Comparison of ENCODE assay signal across 30 mouse cellular contexts in genomic region chr12:100428183-100428582, GRCm38 (mm10).
DNase-seq lines count a peak whose midpoint lies in the region; ATAC-seq and TF ChIP-seq lines count a peak whose summit lies in the region.
"Had no signal": no experiment of that assay in that cellular context is flagged by ENCODE, and none has a peak within 500 bp of the region (broad histone marks: within the 10 kb centered on the region; RNA-seq: fewer than 3 reads in every experiment).

No protein-coding gene starts in this region.

- TF ChIP-seq EP300 in CH12.LX (IDR thresholded peaks at IDR 0.05; ENCODE audit: low read length) (no peak), MEL (IDR thresholded peaks at IDR 0.05; ENCODE audit: low read depth in 1 of 2, low read length in 2 of 2) (no peak)

- 0 out of 2 replicates have a peak, but pooled peaks have one; percentile 55 for ATAC-seq in megakaryocyte progenitor cell, adult 5-6 weeks (replicated peaks; ENCODE audit: poor library complexity)
- no peak for ATAC-seq in hindbrain, embryonic 11.5 days (ENCODE audit: low FRiP score)
- ATAC-seq: CD4-positive, CD25-positive, alpha-beta regulatory T cell, adult 4 months; forebrain, embryonic 15.5 days; hindbrain, postnatal 0 days; inflammation-experienced regulatory T-cells, adult 6 months; Patski had no signal

- peak; percentile 18 for TF ChIP-seq RAD21 in CH12.LX (IDR thresholded peaks at IDR 0.05; ENCODE audit: low read depth, low read length)
- TF ChIP-seq RAD21 in MEL (IDR thresholded peaks at IDR 0.05; ENCODE audit: low read depth, low read length) = no peak

- H3K9ac ChIP-seq in CH12.LX (ENCODE audit: insufficient read depth, low read depth) (no peak overlapping the region), MEL (ENCODE audit: control insufficient read depth, low read depth, low read length, poor library complexity, severe bottlenecking) (no peak overlapping the region)
- no peak overlapping the region for H3K9ac ChIP-seq in hindbrain, embryonic 11.5 days (ENCODE audit: low read depth, low read length)
- H3K9ac ChIP-seq: embryonic facial prominence, embryonic 13.5 days; forebrain, embryonic 12.5 days; forebrain, embryonic 15.5 days; heart, embryonic 15.5 days; hindbrain, embryonic 14.5 days had no signal

- in situ Hi-C loops in CH12.LX (cut with MboI; ENCODE audit: low pct_ligation_motif_present, low pct_unique_long_range_greater_than_20kb, low sequenced_read_pairs) = loop anchor here (10.0 kb wide), 1 partner anchor 263 kb away; no protein-coding TSS in a partner anchor

- H3K4me1 ChIP-seq in CH12.LX (ENCODE audit: control insufficient read depth in 1 of 2, insufficient read depth in 2 of 2) (peaks cover 3 to 11% of the 10 kb centered on the region in 2 experiments), MEL (ENCODE audit: control insufficient read depth in 1 of 2, insufficient read depth in 2 of 2, low read length in 2 of 2) (no peaks in the 10 kb centered on the region)
- no peaks in the 10 kb centered on the region for H3K4me1 ChIP-seq in hindbrain, embryonic 11.5 days (replicated peaks; ENCODE audit: control insufficient read depth, insufficient read depth, low read length)
- H3K4me1 ChIP-seq: forebrain, embryonic 12.5 days; heart, embryonic 15.5 days had no signal

- H3K36me3 ChIP-seq in CH12.LX (replicated peaks in 1 of 2; ENCODE audit: control insufficient read depth in 1 of 2, insufficient read depth in 1 of 2, low read length in 1 of 2) (peaks cover 0 to 18% of the 10 kb centered on the region in 2 experiments), MEL (ENCODE audit: control insufficient read depth in 1 of 2, insufficient read depth in 2 of 2, low read length in 2 of 2) (no peaks in the 10 kb centered on the region)
- H3K36me3 ChIP-seq in hindbrain, embryonic 11.5 days (ENCODE audit: control insufficient read depth, insufficient read depth, low read length) = no peaks in the 10 kb centered on the region
- H3K36me3 ChIP-seq: embryonic facial prominence, embryonic 10.5 days; embryonic facial prominence, embryonic 13.5 days; forebrain, embryonic 12.5 days; forebrain, embryonic 15.5 days; heart, embryonic 15.5 days; hindbrain, embryonic 10.5 days had no signal

- no peaks in the 10 kb centered on the region for H3K79me2 ChIP-seq in CH12.LX (replicated peaks; ENCODE audit: control insufficient read depth, extremely low read depth, insufficient read depth, poor library complexity, severe bottlenecking)
- no peaks in the 10 kb centered on the region for H3K79me2 ChIP-seq in MEL (ENCODE audit: control insufficient read depth, insufficient read depth, low read length, poor library complexity)

- 92% methylated on average over 4 of the region's 4 CpGs for WGBS in hindbrain, embryonic 11.5 days

- TF ChIP-seq POLR2A in CH12.LX (IDR thresholded peaks at IDR 0.05; ENCODE audit: low read depth, low read length) (no peak), MEL (IDR thresholded peaks at IDR 0.05; ENCODE audit: control insufficient read depth in 1 of 2, insufficient read depth in 1 of 2, low read depth in 1 of 2, low read length in 2 of 2, poor library complexity in 1 of 2) (no peak)

- H3K27me3 ChIP-seq in CH12.LX (replicated peaks) (no peaks in the 10 kb centered on the region), MEL (ENCODE audit: control insufficient read depth in 1 of 2, insufficient read depth in 2 of 2, low read length in 2 of 2) (no peaks in the 10 kb centered on the region)
- no peaks in the 10 kb centered on the region for H3K27me3 ChIP-seq in hindbrain, embryonic 11.5 days (ENCODE audit: control insufficient read depth, insufficient read depth, low read length)
- H3K27me3 ChIP-seq: embryonic facial prominence, embryonic 13.5 days; forebrain, embryonic 12.5 days; forebrain, embryonic 15.5 days; heart, embryonic 15.5 days; Patski had no signal

- no peak for DNase-seq in layer of hippocampus, adult 2 months (ENCODE audit: low spot score in 2 of 2)
- DNase-seq in layer of hippocampus, adult 11-12 months (ENCODE audit: low spot score) = no peak
- DNase-seq in CH12.LX (ENCODE audit: extremely low read depth) = no peak
- peak; percentile 15 for DNase-seq in MEL (ENCODE audit: low read depth, low spot score)
- DNase-seq in adrenal gland, adult 2 months = no peak
- no peak for DNase-seq in hindbrain, embryonic 11.5 days (ENCODE audit: low spot score)
- no peak for DNase-seq in ovary, postnatal 36 days (ENCODE audit: low spot score)
- DNase-seq: adrenal gland, adult 8-10 months; adrenal gland, postnatal 25 days; cerebellum, adult 11-12 months; cerebellum, adult 8-10 months; cerebellum, postnatal 10 days; embryo, embryonic 11 days; gastrocnemius, postnatal 36 days; heart, postnatal 10 days; heart, postnatal 36 days had no signal

- no peak overlapping the region for H3K4me3 ChIP-seq in layer of hippocampus, adult 2 months
- H3K4me3 ChIP-seq in CH12.LX (replicated peaks in 1 of 3; ENCODE audit: low read depth in 2 of 3, low read length in 2 of 3, poor library complexity in 1 of 3) (no peak overlapping the region), MEL (ENCODE audit: control insufficient read depth in 1 of 2, insufficient read depth in 1 of 2, low read depth in 2 of 2, low read length in 2 of 2) (no peak overlapping the region)
- H3K4me3 ChIP-seq in hindbrain, embryonic 11.5 days (ENCODE audit: low read depth, low read length) = no peak overlapping the region
- H3K4me3 ChIP-seq: embryonic facial prominence, embryonic 10.5 days; embryonic facial prominence, embryonic 13.5 days; erythroblast, embryonic 14.5 days; forebrain, embryonic 12.5 days; forebrain, embryonic 15.5 days; heart, embryonic 15.5 days; hindbrain, embryonic 10.5 days had no signal

- H3K27ac ChIP-seq in layer of hippocampus, adult 2 months = peak overlapping the region; percentile 81; the same call in 1 of the 2 replicates
- H3K27ac ChIP-seq in CH12.LX (ENCODE audit: insufficient read depth, low read depth) (no peak overlapping the region), MEL (ENCODE audit: control insufficient read depth, low read depth, low read length) (no peak overlapping the region)
- no peak overlapping the region for H3K27ac ChIP-seq in hindbrain, embryonic 11.5 days (ENCODE audit: low read depth, low read length)
- H3K27ac ChIP-seq: embryonic facial prominence, embryonic 10.5 days; embryonic facial prominence, embryonic 13.5 days; forebrain, embryonic 12.5 days; forebrain, embryonic 15.5 days; heart, embryonic 15.5 days; hindbrain, embryonic 10.5 days; hindbrain, embryonic 14.5 days; hindbrain, postnatal 0 days had no signal

- dilution Hi-C loops in CH12.LX (cut with MboI; ENCODE audit: extremely low pct_ligation_motif_present, extremely low pct_unique_long_range_greater_than_20kb, low sequenced_read_pairs) = no loop called here

- no peak overlapping the region for H3K4me2 ChIP-seq in CH12.LX (ENCODE audit: insufficient read depth, low read depth, poor library complexity, severe bottlenecking)
- no peak overlapping the region for H3K4me2 ChIP-seq in hindbrain, embryonic 11.5 days (replicated peaks; ENCODE audit: low read depth, low read length)
- H3K4me2 ChIP-seq: embryonic facial prominence, embryonic 13.5 days; forebrain, embryonic 12.5 days; forebrain, embryonic 15.5 days; heart, embryonic 11.5 days; heart, embryonic 15.5 days; hindbrain, embryonic 14.5 days had no signal

- H3K9me3 ChIP-seq in CH12.LX (replicated peaks; ENCODE audit: low read length) (no peaks in the 10 kb centered on the region), MEL (replicated peaks; ENCODE audit: insufficient read depth, low read length) (no peaks in the 10 kb centered on the region)
- no peaks in the 10 kb centered on the region for H3K9me3 ChIP-seq in hindbrain, embryonic 11.5 days (ENCODE audit: control insufficient read depth, low read length)
- H3K9me3 ChIP-seq: embryonic facial prominence, embryonic 10.5 days; embryonic facial prominence, embryonic 13.5 days; forebrain, embryonic 12.5 days; forebrain, embryonic 15.5 days; heart, embryonic 15.5 days; hindbrain, embryonic 10.5 days had no signal

- TF ChIP-seq CTCF in layer of hippocampus, adult 2 months (conservative IDR thresholded peaks at IDR 0.05) = no peak; the same call in 1 of the 2 replicates
- TF ChIP-seq CTCF in CH12.LX (conservative IDR thresholded peaks at IDR 0.05 in 1 of 2, IDR thresholded peaks at IDR 0.05 in 1 of 2; ENCODE audit: low read depth in 2 of 2, low read length in 2 of 2) (peak in 1 of 2 experiments; percentile 39; a peak in 2 of 4 replicates), MEL (IDR thresholded peaks at IDR 0.05 in 2 of 3, conservative IDR thresholded peaks at IDR 0.05 in 1 of 3; ENCODE audit: control insufficient read depth in 1 of 3, insufficient read depth in 1 of 3, low read depth in 2 of 3, low read length in 3 of 3, poor library complexity in 1 of 3, severe bottlenecking in 1 of 3) (peak in 2 of 3 experiments; percentile 15 to 22; a peak in 1 of 6 replicates)

TF ChIP-seq in CH12.LX, 34 proteins besides CTCF, POLR2A, EP300 and RAD21:
- TF ChIP-seq ZC3H11A (IDR thresholded peaks at IDR 0.05; ENCODE audit: low read depth, low read length) = no peak
- TF ChIP-seq SMC3 (IDR thresholded peaks at IDR 0.05; ENCODE audit: low read depth, low read length) = peak; percentile 33
- TF ChIP-seq UBTF (IDR thresholded peaks at IDR 0.05; ENCODE audit: low read depth, low read length) = no peak
- no peak for TF ChIP-seq NELFE (IDR thresholded peaks at IDR 0.05; ENCODE audit: low read depth, low read length)
- TF ChIP-seq MAFK (IDR thresholded peaks at IDR 0.05; ENCODE audit: insufficient replicate concordance, low read length) = no peak
TF ChIP-seq in CH12.LX: peak in this region for 1.

TF ChIP-seq in MEL, 35 proteins besides CTCF, POLR2A, EP300 and RAD21:
- TF ChIP-seq SMC3 (IDR thresholded peaks at IDR 0.05; ENCODE audit: low read depth, low read length) (peak; percentile 4; the same call in 1 of the 2 replicates), E2F4 (IDR thresholded peaks at IDR 0.05; ENCODE audit: borderline replicate concordance, low read depth, low read length) (no peak)
